Mouse (Mus musculus) ovary, postnatal 36 days (tissue): ENCODE results near the gene Glis2.

ENCODE experiments used
- DNase-seq: peaks from one replicate; pipeline ENCODE4 v3.0.0; 2022; ENCODE audit warnings: low spot score, mixed read lengths

Gene Glis2

DNA sequence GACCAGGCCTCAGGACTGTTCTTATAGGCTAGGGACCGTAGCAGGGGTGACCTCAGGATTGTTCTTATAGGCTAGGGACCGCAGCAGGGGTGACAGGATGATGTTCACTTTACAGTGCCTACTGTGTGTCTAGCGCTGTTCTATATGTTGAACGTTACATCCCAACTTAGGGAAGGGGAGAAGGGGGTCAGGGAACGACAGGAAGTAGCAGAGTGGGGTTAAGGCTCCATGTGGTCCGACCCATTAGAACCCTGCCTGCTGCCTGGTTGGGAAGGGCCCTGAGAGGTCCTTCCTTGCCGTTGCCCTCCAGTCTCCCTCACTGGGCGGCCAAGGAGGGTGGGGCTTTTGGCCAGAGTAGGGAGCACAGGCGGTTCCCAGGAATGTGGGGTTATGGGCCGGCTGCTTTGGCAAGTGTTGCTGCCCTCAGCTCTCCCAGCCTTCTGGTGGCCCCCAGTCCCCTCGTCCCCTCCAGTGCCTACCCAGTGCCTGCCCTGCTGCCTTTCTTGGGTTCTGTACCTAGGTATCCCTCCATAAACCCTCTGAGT lies 9.9 kb downstream of the Glis2 start:
- DNase-seq: no peak

GRCm38 (mm10) chr16:4605514-4606131 lies 11.1 kb downstream of the Glis2 start:
- no peak for DNase-seq

- DNase-seq: no peak
Measured at GRCm38 (mm10) chr16:4606431-4607084, 12.0 kb downstream of the Glis2 start.

GRCm38 (mm10) chr16:4607818-4608531 lies 13.5 kb downstream of the Glis2 start:
- peak; percentile 83 for DNase-seq

- DNase-seq: no peak
Measured at GRCm38 (mm10) chr16:4608532-4609059, 14.1 kb downstream of the Glis2 start.

DNA sequence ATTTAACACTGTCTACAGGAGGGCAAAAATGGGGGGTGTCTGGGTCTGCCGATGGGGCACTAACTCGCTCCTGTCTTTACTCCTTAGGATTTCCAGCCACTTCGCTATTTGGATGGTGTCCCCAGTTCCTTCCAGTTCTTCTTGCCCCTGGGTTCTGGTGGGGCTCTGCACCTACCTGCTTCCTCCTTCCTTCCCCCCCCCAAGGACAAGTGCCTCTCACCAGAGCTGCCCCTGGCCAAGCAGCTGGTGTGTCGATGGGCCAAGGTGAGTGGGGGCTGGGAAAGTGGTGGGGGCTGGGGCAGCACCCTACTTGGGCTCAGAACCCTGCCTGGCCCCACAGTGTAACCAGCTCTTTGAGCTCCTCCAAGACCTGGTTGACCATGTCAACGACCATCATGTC lies 16.7 kb downstream of the Glis2 start:
- no peak for DNase-seq

GRCm38 (mm10) chr16:4611676-4612075 lies 17.2 kb downstream of the Glis2 start:
- no peak for DNase-seq

- DNase-seq: no peak
Measured at GRCm38 (mm10) chr16:4613736-4614135, 19.2 kb downstream of the Glis2 start.

DNA sequence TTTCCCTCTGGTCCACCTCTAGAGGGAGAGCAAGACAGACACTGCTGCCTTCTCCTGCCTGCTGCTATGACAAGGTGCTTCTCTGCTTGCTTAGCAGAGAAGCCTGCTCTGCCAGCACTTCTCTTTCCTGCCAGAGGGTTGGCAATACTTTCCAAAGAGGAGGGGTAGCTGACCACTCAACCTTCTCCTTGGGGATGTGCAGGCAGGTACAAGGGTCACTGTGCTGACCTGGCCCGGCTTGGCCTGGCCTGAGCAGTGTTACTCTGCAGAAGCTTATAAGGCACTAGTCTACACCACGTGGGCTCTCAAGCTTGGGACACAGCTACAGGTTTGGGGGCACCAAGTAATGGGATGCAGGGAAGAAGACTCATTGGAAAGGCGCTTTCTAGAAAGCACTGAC lies 20.1 kb downstream of the Glis2 start:
- DNase-seq: no peak

- DNase-seq: no peak
Measured at GRCm38 (mm10) chr16:4615297-4615696, 20.8 kb downstream of the Glis2 start.

GRCm38 (mm10) chr16:4616829-4617228 lies 22.3 kb downstream of the Glis2 start:
- DNase-seq: no peak

- DNase-seq: no peak
Measured at GRCm38 (mm10) chr16:4624074-4624473, 29.6 kb downstream of the Glis2 start.

DNA sequence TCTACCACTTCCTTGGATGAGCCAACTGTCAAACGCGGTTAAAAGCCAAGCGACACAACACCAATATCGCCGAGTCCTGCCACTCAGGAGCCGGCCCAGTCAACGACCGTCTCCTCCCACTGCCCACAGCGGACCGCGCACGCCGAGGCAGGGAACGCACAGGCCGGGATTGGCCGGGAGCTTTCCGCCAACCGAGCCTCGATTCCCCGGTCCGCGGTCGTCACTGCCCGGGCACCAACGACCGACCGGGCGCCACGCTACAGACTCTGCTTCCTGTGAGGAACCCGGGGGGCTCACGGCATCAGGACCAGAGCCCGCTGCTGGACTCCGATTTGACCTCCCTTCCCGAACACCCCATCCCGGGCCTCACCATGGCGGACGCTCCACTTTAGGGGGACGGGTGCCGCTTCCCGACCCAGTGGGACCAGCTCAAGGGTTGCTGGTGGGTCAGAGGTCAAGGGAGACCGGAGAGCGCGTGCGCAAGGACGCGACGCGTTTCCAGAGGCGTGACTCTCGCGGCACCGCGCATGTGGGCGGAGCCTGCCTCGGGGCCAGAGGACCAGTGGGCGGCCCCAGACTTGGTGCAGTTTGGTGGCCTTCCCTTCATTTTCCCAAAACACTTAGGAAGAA lies 30.1 kb downstream of the Glis2 start, which contains the start of gene Pam16:
Pam16 (minus strand) TSS at position 508 of the 630 bp plus-strand sequence.
- DNase-seq: peak; percentile 92

DNA sequence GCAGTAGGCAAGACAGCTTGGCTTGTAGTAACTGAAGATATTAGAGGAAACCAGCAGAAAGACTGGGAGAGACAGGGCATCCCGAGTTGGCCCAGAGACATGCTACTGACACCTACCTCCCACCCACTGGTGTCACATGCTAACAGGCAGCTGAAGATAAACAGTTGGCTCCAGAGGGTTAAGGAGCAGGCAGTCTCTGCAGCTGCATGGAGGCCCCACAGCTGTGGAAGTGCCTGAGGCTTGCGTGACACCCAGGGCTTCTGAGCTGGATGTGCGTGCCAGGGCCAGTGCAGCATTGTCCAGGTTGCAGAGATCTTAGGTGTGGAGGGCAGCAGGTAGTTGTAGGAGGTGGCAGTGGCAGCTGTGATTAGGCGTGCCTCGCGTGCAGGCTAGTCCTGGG lies 32.6 kb downstream of the Glis2 start:
- no peak for DNase-seq

DNA sequence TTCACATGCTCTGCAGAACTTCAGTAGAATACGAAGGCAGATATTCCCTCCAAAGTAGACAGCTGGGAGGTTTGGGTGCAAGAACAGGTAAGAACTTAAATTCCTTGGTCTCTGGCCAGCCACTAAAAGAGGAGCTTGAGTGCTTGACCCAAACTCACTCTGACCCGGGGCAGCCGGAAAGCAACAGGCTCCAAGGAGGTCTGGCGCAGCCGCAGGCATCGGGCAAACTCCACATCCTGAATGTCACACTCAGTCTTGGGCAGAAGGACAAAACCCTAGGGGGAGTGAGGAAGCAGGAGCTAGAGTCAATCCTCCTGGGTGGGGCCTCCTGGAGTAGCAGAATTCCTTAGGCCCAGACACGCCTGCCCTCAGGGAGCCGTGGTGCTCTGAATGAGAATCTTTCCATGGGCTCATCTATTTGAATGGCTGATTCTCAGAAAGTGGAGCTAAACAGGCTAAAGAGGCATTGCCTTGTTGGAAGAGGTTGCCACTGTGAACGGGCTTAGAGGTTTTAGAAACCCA lies 34.4 kb downstream of the Glis2 start:
- no peak for DNase-seq

DNA sequence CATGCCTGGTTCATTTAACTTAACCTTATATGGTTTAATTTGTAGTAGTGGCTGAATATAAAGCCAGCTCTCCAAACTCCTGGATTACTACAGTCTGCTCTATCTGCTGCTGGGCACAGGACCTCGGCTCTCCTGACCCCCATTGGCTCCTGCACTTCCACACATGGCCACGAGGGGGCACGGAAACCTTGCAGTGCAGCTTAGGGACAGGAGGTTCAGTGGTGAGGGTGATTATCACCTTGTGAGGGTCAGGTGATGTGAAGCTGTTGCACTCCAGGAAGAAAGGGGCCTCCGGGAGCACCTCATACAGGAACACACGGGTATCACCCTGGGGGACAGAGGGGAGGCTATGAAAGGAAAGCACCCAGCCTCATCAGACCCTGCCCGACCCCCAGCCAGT lies 35.4 kb downstream of the Glis2 start:
- DNase-seq: peak; percentile 80

GRCm38 (mm10) chr16:4632050-4632449 lies 37.5 kb downstream of the Glis2 start:
- DNase-seq: no peak

DNA sequence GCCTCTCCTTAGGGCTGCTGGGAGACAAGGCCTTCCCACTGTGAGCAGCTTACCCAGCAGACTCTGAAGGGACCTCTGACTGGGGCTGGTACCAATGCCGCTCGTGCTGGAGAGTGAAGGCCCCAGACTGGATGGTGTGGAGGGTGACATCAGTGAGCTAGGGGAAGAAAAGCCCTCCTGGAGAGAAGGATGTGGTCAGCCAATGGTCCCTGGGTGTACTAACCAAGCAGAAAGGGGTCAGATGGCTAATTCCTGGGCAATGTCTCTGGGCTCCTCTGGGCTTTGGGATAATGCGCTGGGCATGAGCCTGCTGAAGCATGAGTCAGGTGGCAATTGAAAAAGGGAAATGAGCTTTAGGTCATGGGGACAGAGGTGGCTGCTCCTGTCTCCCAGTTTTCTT lies 39.1 kb downstream of the Glis2 start:
- DNase-seq: no peak

GRCm38 (mm10) chr16:4634681-4635080 lies 40.2 kb downstream of the Glis2 start:
- no peak for DNase-seq

DNA sequence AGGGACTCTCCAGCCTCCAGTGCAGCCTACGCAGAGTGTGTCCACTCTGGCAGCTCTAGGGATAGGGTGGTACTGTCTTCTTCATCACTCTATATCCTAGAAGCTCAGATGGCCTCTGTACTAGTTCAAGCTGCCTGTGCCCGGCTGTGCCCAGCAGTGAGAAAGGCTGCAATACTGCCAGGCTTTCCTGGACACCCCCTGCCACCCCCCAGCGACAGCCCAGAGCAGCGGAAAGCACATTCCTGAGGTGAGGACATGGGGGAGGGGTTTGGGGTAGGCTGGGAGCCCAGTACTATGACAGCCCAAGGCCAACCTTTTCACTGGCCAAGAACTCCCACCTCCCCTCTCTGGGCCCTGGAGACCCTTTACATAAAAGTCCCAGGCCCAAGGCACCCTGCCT lies 41.2 kb downstream of the Glis2 start:
- no peak for DNase-seq

- DNase-seq: no peak
Measured at GRCm38 (mm10) chr16:4638891-4639390, 44.4 kb downstream of the Glis2 start.

DNA sequence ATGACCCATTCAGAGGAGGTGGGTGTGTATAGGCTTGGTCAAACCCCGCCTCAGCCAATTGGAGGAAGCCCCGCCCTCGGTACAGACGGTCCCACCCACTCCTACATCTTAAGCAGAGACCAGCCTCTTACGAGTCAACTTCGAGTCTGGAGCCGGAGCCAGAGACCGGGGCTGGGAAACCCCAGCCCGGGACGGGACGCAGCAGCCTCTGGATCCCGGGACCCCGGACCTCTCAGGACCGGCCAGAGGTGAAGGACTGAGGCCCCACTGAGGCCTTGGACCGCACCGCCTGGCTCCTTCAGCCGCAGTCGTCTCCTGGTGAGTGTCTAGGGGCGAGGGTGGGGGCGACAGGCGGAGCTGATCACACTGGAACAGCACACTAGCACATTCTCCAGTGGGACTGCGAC lies 45.3 kb downstream of the Glis2 start, which contains the start of the genes Vasn and Dnaja3:
Vasn (plus strand) TSS at position 111 of the 407 bp plus-strand sequence.
Dnaja3 (plus strand) TSS at position 159 of the 407 bp plus-strand sequence.
- DNase-seq: peak; percentile 88
